Mouse (Mus musculus): Measurements from ENCODE around the gene Trappc6a. TPM values are rescaled to one million over a fixed set of nuclear protein-coding genes. Genes with fewer than 3 reads are reported as not detected.

Gene Trappc6a
- polyA plus RNA-seq (2014; fragmentation: Nextera tagmentation; extraction: Ambion mirVana): 31.7 and 33.8 TPM in 2 replicates

- H3K27me3 ChIP-seq (ENCODE audit: control insufficient read depth, insufficient read depth, low read length): no peaks in the 10 kb centered on the region
- peak within 1 kb of the TSS; percentile 81 for H3K27ac ChIP-seq (ENCODE audit: low read depth, low read length)
- WGBS: under 1% methylated on average over 56 of the region's 56 CpGs
- H3K36me3 ChIP-seq (ENCODE audit: control insufficient read depth, insufficient read depth, low read length): no peaks in the 10 kb centered on the region
- H3K9me3 ChIP-seq (ENCODE audit: control insufficient read depth, low read length): no peaks in the 10 kb centered on the region
- peak within 1 kb of the TSS; percentile 92 for H3K4me2 ChIP-seq (ENCODE audit: low read depth, low read length)
- H3K4me3 ChIP-seq (ENCODE audit: low read depth, low read length): peak within 1 kb of the TSS; percentile 72
- peaks cover 12% of the 10 kb centered on the region; the same call in 1 of the 2 replicates for H3K4me1 ChIP-seq (ENCODE audit: control insufficient read depth, insufficient read depth, low read length)
- H3K9ac ChIP-seq (replicated peaks; ENCODE audit: low read depth, low read length): peak within 1 kb of the TSS; percentile 78
- peak; percentile 94 for ATAC-seq (ENCODE audit: low read depth)
Measured at GRCm38 (mm10) chr7:19508150-19508923, at the start of gene Trappc6a, which contains the start of gene Bloc1s3. Trappc6a (plus strand) TSS chr7:19508395. Bloc1s3 (minus strand) TSS chr7:19508367.

GRCm38 (mm10) chr7:19458591-19459111 lies 49.5 kb upstream of the Trappc6a start, which contains the start of gene Mark4:
Mark4 (minus strand) TSS chr7:19458821.
- WGBS: 1% methylated on average over 18 of the region's 42 CpGs
- H3K4me3 ChIP-seq (ENCODE audit: low read depth, low read length): peak within 1 kb of the TSS; percentile 81
- H3K9ac ChIP-seq (replicated peaks; ENCODE audit: low read depth, low read length): peak within 1 kb of the TSS; percentile 83
- H3K4me2 ChIP-seq (ENCODE audit: low read depth, low read length): peak within 1 kb of the TSS; percentile 99
- peak within 1 kb of the TSS; percentile 69 for H3K27ac ChIP-seq (ENCODE audit: low read depth, low read length)
- H3K27me3 ChIP-seq (ENCODE audit: control insufficient read depth, insufficient read depth, low read length): no peaks in the 10 kb centered on the region
- peak; percentile 88 for ATAC-seq (ENCODE audit: low read depth)
- no peaks in the 10 kb centered on the region for H3K9me3 ChIP-seq (ENCODE audit: control insufficient read depth, low read length)
- H3K36me3 ChIP-seq (ENCODE audit: control insufficient read depth, insufficient read depth, low read length): peaks cover 3% of the 10 kb centered on the region; the same call in 1 of the 2 replicates
- peaks cover 18% of the 10 kb centered on the region for H3K4me1 ChIP-seq (ENCODE audit: control insufficient read depth, insufficient read depth, low read length)

GRCm38 (mm10) chr7:19459144-19459870 lies 48.9 kb upstream of the Trappc6a start:
- no peak for ATAC-seq (ENCODE audit: low read depth)
- Histone ChIP-seq H3K9me3 (ENCODE audit: control insufficient read depth, low read length) (no peaks in the 10 kb centered on the region), H3K4me2 (ENCODE audit: low read depth, low read length) (peak overlapping the region; percentile 99), H3K4me3 (ENCODE audit: low read depth, low read length) (peak overlapping the region; percentile 81), H3K36me3 (ENCODE audit: control insufficient read depth, insufficient read depth, low read length) (peaks cover 3% of the 10 kb centered on the region; the same call in 1 of the 2 replicates), H3K9ac (replicated peaks; ENCODE audit: low read depth, low read length) (peak overlapping the region; percentile 83), H3K4me1 (ENCODE audit: control insufficient read depth, insufficient read depth, low read length) (peaks cover 18% of the 10 kb centered on the region), H3K27ac (ENCODE audit: low read depth, low read length) (peak overlapping the region; percentile 69), H3K27me3 (ENCODE audit: control insufficient read depth, insufficient read depth, low read length) (no peaks in the 10 kb centered on the region)
- 18% methylated on average over 6 of the region's 6 CpGs for WGBS

GRCm38 (mm10) chr7:19460500-19460899 lies 47.7 kb upstream of the Trappc6a start:
- Histone ChIP-seq H3K27ac (ENCODE audit: low read depth, low read length) (no peak overlapping the region), H3K4me3 (ENCODE audit: low read depth, low read length) (no peak overlapping the region), H3K4me2 (ENCODE audit: low read depth, low read length) (no peak overlapping the region), H3K9ac (replicated peaks; ENCODE audit: low read depth, low read length) (no peak overlapping the region), H3K4me1 (ENCODE audit: control insufficient read depth, insufficient read depth, low read length) (peaks cover 18% of the 10 kb centered on the region), H3K27me3 (ENCODE audit: control insufficient read depth, insufficient read depth, low read length) (no peaks in the 10 kb centered on the region), H3K36me3 (ENCODE audit: control insufficient read depth, insufficient read depth, low read length) (no peaks in the 10 kb centered on the region), H3K9me3 (ENCODE audit: control insufficient read depth, low read length) (no peaks in the 10 kb centered on the region)
- WGBS: 93% methylated on average over 1 of the region's 1 CpGs
- ATAC-seq (ENCODE audit: low read depth): no peak

GRCm38 (mm10) chr7:19461488-19461887 lies 46.7 kb upstream of the Trappc6a start:
- Histone ChIP-seq H3K36me3 (ENCODE audit: control insufficient read depth, insufficient read depth, low read length) (no peaks in the 10 kb centered on the region), H3K27ac (ENCODE audit: low read depth, low read length) (no peak overlapping the region), H3K9me3 (ENCODE audit: control insufficient read depth, low read length) (no peaks in the 10 kb centered on the region), H3K4me3 (ENCODE audit: low read depth, low read length) (no peak overlapping the region), H3K4me2 (ENCODE audit: low read depth, low read length) (no peak overlapping the region), H3K27me3 (ENCODE audit: control insufficient read depth, insufficient read depth, low read length) (no peaks in the 10 kb centered on the region), H3K9ac (replicated peaks; ENCODE audit: low read depth, low read length) (no peak overlapping the region), H3K4me1 (ENCODE audit: control insufficient read depth, insufficient read depth, low read length) (peaks cover 16% of the 10 kb centered on the region)
- ATAC-seq (ENCODE audit: low read depth): no peak
- WGBS: 13% methylated on average over 6 of the region's 6 CpGs

- H3K36me3 ChIP-seq (ENCODE audit: control insufficient read depth, insufficient read depth, low read length): no peaks in the 10 kb centered on the region
- no peaks in the 10 kb centered on the region for H3K27me3 ChIP-seq (ENCODE audit: control insufficient read depth, insufficient read depth, low read length)
- H3K9me3 ChIP-seq (ENCODE audit: control insufficient read depth, low read length): no peaks in the 10 kb centered on the region
- no peak overlapping the region for H3K9ac ChIP-seq (replicated peaks; ENCODE audit: low read depth, low read length)
- no peak overlapping the region for H3K4me2 ChIP-seq (ENCODE audit: low read depth, low read length)
- WGBS: 56% methylated on average over 4 of the region's 4 CpGs
- peaks cover 7% of the 10 kb centered on the region for H3K4me1 ChIP-seq (ENCODE audit: control insufficient read depth, insufficient read depth, low read length)
- no peak overlapping the region for H3K27ac ChIP-seq (ENCODE audit: low read depth, low read length)
- no peak for ATAC-seq (ENCODE audit: low read depth)
- no peak overlapping the region for H3K4me3 ChIP-seq (ENCODE audit: low read depth, low read length)
Measured at GRCm38 (mm10) chr7:19462443-19462842, 45.8 kb upstream of the Trappc6a start.

- Histone ChIP-seq H3K4me2 (ENCODE audit: low read depth, low read length) (no peak within 1 kb of the TSS), H3K9me3 (ENCODE audit: control insufficient read depth, low read length) (no peaks in the 10 kb centered on the region), H3K36me3 (ENCODE audit: control insufficient read depth, insufficient read depth, low read length) (no peaks in the 10 kb centered on the region), H3K27ac (ENCODE audit: low read depth, low read length) (no peak within 1 kb of the TSS), H3K4me3 (ENCODE audit: low read depth, low read length) (no peak within 1 kb of the TSS), H3K9ac (replicated peaks; ENCODE audit: low read depth, low read length) (no peak within 1 kb of the TSS), H3K27me3 (ENCODE audit: control insufficient read depth, insufficient read depth, low read length) (no peaks in the 10 kb centered on the region), H3K4me1 (ENCODE audit: control insufficient read depth, insufficient read depth, low read length) (peaks cover 4% of the 10 kb centered on the region; the same call in 1 of the 2 replicates)
- ATAC-seq (ENCODE audit: low read depth): no peak
- 15% methylated on average over 6 of the region's 6 CpGs for WGBS
Measured at GRCm38 (mm10) chr7:19462884-19463381, 45.3 kb upstream of the Trappc6a start, which contains the start of gene Exoc3l2. Exoc3l2 (plus strand) TSS chr7:19463331.

GRCm38 (mm10) chr7:19464367-19465307 lies 43.6 kb upstream of the Trappc6a start:
- no peak for ATAC-seq (ENCODE audit: low read depth)
- Histone ChIP-seq H3K4me2 (ENCODE audit: low read depth, low read length) (no peak overlapping the region), H3K27me3 (ENCODE audit: control insufficient read depth, insufficient read depth, low read length) (peaks cover 4% of the 10 kb centered on the region), H3K9me3 (ENCODE audit: control insufficient read depth, low read length) (no peaks in the 10 kb centered on the region), H3K4me1 (ENCODE audit: control insufficient read depth, insufficient read depth, low read length) (peaks cover under 1% of the 10 kb centered on the region; the same call in 1 of the 2 replicates), H3K4me3 (ENCODE audit: low read depth, low read length) (no peak overlapping the region), H3K27ac (ENCODE audit: low read depth, low read length) (no peak overlapping the region), H3K9ac (replicated peaks; ENCODE audit: low read depth, low read length) (no peak overlapping the region), H3K36me3 (ENCODE audit: control insufficient read depth, insufficient read depth, low read length) (no peaks in the 10 kb centered on the region)
- 11% methylated on average over 22 of the region's 22 CpGs for WGBS

Measured in neural tube, embryonic 14.5 days (tissue).